Mouse (Mus musculus): ENCODE results near the gene Cdkn1a.
A peak's percentile ranks its signal among the peaks of the same experiment; 100 is the strongest.
"Not testable (repeated sequence)": the region's sequence is repeated elsewhere in the genome, so short reads cannot be mapped to it uniquely, and the experiment has no call there.

Gene Cdkn1a

DNA sequence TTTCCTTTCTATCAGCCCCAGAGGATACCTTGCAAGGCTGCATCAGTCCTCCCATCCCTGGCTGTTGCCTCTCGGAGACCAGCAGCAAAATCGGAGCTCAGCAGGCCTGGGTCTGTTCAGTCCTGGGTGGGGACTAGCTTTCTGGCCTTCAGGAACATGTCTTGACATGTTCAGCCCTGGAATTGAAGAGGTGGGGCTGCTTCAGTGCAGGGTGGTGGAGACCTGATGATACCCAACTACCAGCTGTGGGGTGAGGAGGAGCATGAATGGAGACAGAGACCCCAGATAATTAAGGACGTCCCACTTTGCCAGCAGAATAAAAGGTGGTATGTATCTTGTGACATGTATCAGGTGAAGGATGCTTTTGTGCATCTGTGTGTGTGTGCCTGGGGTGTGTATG lies at the start of gene Cdkn1a:
TSS of gene Cdkn1a (plus strand) at position 201 of the 400 bp plus-strand sequence.
- DNase-seq = peak; percentile 1

- not testable (repeated sequence) for DNase-seq
These were observed 49.1 kb upstream of the Cdkn1a start for GRCm38 (mm10) chr17:29041632-29042031.

DNA sequence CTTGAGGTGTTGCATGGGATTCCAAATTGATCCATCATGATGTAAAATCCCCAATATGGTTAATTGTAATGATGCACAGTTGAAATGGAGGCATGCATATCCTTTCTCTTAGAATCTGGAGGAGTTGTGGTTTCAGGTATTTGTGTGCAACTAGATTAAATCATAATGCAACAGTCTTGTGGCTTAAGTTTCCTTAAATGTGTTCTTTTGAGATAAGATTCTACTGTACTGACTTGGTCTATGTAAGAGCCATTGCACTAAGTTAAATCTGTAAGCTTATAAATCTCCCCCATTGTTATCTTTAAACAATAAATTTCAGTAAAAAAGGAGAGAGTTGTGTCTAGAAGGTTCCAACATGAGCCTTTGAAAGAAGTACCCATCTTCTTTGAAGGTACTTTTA lies 48.2 kb upstream of the Cdkn1a start:
- no peak for DNase-seq

DNA sequence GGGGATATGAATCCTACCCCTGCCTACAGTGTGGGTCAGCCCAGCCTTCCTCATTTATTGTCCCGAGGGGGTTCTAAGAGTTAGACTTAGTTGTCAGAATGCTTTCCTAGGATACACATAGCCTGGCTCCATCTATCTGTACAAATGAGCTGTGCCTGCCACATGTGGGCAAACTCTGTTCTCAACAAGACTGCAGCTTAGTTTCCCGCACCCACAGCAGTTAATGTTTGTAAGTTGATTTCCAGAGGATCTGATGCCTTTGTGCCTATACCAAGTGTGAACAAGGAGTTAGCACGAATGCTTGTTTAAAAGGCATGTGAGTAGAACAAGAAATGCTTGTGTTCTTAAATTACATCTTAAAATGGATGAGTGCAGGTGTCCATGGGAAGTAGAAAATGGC lies 47.2 kb upstream of the Cdkn1a start:
- DNase-seq = no peak

DNA sequence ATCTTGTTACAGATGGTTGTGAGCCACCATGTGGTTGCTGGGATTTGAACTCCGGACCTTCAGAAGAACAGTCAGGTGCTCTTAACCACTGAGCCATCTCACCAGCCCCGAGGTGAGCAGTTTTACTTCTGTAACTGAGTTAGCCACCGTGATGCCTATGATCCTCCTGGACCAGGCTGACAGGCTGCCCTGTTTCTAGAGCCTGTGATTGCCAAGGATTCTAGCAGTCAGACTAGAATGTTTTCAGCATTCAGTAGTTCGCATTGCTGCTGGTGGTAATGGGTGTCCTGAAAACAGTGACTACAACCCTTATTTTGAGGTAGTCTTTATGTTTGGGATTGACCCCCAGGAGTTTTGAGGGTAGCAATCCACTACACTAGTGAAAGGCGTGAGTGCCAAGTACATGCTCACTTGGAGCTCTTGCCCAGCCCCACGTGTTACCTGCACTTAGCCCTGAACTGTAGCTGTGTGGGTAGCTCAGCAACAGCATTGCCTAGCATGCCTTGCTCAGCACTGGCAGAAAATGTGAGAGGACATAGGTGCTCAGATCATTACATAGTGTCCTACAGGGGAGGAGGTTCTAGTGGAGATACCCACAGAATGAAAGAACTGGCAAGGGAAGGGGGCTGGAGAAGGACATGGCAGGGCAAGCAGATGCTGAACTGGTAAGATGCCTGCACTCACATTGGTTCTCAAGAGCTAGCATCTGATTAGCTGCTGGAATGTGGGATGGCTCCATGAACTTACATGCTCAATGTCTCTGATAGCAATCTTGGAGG lies 46.4 kb upstream of the Cdkn1a start:
- no peak for DNase-seq

GRCm38 (mm10) chr17:29044925-29045319 lies 45.9 kb upstream of the Cdkn1a start:
- no peak for DNase-seq

DNA sequence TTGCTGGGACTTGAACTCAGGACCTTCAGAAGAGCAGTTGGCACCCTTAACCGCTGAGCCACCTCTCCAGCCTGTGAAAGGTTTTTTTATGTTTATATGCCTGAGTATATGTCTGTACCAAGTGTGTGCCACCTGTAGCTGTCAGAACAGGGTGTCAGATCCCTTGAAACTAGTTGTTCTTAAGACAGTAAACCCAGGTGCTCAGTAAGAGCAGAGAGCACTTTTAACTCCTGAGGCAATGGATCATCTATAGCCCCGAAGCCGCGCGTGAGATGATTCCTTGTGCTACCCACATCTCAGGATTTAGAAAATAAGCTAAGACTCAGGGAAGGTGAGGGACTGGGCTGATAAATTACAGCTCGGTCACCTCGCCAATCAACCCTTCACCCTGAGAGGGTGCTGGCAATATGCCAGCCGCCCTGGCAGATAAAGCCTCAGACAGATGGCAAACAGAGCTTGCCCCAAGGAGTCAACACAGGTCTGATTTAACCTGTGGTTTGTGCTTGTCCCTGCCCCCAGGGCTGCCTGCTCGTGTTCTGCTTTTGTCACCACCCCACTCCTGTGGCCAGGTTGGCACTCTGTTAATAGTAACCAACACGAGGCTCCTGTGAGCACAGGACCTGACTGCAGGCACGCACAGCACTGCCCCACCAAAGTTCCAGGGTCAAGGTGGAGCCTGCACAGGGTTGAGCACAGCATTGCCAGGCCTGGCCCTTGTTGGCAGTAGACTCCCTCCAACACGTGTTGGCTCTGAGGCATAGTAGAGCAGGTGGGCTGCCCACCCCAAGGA lies 44.8 kb upstream of the Cdkn1a start:
- no peak for DNase-seq

DNA sequence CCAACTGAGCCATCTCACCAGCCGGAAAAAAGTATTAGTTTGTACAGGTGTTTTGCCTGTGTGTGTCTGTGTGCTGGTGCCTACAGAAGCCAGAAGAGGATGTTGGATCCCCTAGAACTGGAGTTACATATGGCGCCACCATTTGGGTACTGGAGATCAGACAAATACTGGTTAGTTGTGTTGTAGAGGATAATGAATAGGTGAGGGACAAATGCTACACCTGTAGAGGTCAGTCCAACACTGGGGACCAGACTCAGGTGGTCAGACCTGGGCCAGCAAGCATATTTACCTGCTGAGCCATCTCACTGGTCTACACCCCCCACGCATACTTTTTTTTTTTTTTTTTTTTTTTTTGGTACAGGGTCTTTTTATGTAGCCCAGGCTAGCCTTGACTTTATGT lies 43.9 kb upstream of the Cdkn1a start:
- no peak for DNase-seq

GRCm38 (mm10) chr17:29047697-29048514 lies 42.9 kb upstream of the Cdkn1a start:
- no peak for DNase-seq

- peak; percentile 86 for DNase-seq
These were observed 41.8 kb upstream of the Cdkn1a start for GRCm38 (mm10) chr17:29048748-29049507.

DNA sequence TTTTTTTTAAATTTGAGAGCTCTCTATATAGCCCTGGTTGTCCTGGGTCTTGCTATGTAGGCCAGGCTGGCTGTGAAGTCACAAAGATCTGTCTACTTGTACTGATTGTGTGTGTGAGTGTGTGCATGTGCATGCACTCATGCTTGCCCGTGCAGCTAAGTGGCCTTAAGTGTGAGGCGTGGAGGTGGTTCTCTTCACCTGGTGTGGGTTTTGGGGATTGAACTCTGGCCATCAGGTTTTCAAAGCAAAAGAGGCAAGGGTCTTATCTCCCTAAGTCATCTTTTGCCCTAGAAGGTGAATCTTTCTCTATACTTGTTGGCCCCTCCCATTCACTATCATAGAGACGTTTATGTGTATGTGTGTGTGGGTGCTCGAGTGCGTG lies 41.3 kb upstream of the Cdkn1a start:
- DNase-seq = no peak

GRCm38 (mm10) chr17:29049923-29050322 lies 40.9 kb upstream of the Cdkn1a start:
- no peak for DNase-seq

GRCm38 (mm10) chr17:29050791-29051190 lies 40.0 kb upstream of the Cdkn1a start:
- DNase-seq = no peak

DNA sequence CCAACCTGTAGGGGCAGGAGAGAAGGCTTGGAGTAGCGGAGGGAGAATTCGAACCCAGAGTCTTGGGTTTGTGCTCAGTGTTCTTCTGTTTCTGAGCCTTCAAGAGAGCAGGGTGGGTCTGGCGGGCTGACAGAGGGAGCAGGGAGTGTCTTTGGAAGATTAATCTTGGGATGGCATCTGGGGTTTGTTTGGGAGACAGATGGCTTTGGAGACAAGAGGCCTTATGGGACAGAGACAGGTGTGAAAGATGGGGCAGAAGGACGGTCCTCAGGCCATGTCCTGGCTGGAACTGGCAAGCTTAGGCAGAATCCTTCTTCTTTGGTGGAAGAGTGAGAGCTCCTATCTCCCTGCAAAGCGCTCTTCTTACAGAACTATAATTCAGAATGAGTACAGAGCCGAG lies 37.7 kb upstream of the Cdkn1a start:
- no peak for DNase-seq

DNA sequence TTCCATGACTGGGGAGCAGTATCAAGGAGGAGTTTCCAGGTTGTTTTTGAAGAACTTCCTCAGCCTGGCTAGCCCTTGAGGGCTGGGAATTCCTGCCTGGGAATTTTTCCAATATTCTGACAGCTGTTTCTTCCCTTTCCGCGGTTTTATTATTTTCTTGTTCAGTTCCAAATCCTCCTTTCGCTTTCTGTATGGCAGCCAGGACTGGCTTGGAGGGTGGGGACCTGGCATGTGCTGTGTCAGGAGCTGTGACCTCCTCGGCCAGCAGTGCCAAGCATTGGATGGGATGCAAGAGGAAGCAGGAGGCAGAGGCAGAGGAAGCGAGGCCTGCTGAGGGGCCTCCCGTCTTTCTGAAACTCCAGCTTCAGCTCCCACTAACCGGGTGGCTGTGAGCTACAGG lies 36.9 kb upstream of the Cdkn1a start:
- no peak for DNase-seq

DNA sequence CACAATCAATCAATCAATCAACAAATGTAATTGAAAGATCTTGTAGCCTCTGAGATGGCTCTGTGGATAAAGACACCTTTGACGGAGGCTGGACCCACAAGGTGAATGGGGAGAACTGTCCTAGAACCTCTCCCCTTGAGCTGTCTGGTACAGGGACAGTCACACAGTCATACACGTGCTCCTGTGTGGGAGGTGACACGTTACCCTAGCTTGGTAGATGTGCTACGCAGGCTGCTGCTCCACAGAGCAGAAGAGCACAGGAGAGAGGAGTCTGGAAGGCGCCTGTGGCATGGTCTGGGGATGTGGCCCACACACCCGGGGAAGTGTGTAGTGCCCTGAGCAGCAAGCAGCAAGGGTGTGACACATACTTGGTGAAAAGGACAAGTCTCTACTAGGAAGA lies 36.3 kb upstream of the Cdkn1a start:
- no peak for DNase-seq

GRCm38 (mm10) chr17:29055586-29055985 lies 35.2 kb upstream of the Cdkn1a start:
- no peak for DNase-seq

- DNase-seq = no peak
These were observed 34.6 kb upstream of the Cdkn1a start for GRCm38 (mm10) chr17:29056207-29056606.

DNA sequence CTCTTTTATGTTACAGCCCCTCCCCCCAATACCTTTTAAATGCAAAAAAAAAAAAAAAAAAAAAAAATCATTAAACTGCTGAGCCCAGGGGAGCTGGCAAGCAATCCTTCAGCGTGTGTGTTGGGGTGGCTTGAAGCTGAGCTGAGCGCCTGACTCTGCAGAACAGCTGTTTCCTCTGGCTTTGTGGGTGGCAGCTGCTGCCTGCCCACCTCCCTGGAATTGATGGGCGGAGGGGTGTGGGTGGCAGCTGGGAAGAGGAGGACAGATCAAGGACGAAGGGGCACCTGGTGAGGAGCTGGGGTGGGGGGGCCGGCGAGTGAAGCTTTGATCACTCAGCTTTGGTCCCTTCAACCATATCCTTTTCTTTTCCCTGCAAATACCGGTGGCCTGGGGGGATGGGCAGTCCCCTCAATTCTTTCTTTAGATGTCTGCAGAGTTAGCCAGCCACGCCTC lies 34.1 kb upstream of the Cdkn1a start:
- peak; percentile 76 for DNase-seq

DNA sequence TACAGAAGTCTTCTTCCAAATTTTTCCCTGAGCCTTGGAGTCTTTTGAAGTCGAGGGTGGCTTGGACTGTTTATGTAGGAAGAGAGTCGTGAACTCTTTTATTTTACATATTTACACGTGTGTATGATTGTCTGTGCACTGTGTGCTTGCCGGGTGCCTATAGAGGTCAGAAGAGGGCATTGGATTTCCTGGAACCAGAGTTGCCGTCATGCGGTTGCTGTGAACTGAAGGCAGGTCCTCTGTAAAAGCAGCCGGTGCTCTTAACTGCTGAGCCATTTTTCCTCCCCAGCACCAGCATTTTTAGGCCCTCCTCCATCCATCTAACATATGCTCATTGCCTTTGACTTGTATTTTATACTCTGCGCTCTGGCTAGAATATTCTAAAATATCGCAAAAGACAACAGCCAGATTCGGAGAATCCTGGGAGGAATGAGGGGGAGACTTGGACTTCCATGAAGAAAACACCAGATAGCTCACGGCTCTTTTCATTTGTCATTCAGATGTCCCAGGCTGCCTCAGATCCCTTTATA lies 33.4 kb upstream of the Cdkn1a start:
- DNase-seq = no peak

DNA sequence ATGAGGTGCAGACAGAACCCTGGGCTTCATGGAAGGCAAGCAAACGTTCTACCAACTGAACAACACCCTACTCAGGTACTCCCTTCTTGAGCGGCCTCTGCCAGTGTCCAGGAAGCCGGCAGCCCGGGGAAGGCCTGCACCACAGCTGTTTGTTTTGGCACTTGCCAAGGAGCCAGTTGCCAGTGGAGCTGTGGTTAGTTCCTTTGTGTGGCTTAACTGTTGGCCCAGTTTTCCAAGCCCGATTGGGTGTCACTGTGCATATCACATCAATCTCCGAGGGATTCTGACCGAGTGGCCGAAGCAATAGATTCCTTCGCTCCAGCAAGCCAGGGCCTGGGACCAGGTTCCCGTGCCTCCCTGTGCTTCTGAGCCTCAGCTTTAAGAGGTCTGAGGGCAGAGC lies 32.8 kb upstream of the Cdkn1a start:
- DNase-seq = peak; percentile 48

GRCm38 (mm10) chr17:29058487-29058886 lies 32.3 kb upstream of the Cdkn1a start:
- DNase-seq = peak; percentile 22

Measured in thymus, postnatal 14 days (tissue).